ENCODE assay signal across 17 mouse cellular contexts in genomic region chr4:40148281-40148680, GRCm38 (mm10). TPM values are rescaled to one million over a fixed set of nuclear protein-coding genes. Genes with fewer than 3 reads are reported as not detected.
DNase-seq lines count a peak whose midpoint lies in the region; ATAC-seq and TF ChIP-seq lines count a peak whose summit lies in the region.
"Had no signal": no experiment of that assay in that cellular context is flagged by ENCODE, and none has a peak within 500 bp of the region (broad histone marks: within the 10 kb centered on the region; RNA-seq: fewer than 3 reads in every experiment).

No protein-coding gene starts in this region.

- H3K9me3 ChIP-seq in liver, postnatal 0 days (ENCODE audit: low read length): no peaks in the 10 kb centered on the region
- H3K9me3 ChIP-seq: embryonic facial prominence, embryonic 13.5 days; forebrain, embryonic 13.5 days; hindbrain, embryonic 13.5 days had no signal

- peaks cover 33% of the 10 kb centered on the region for H3K79me2 ChIP-seq in liver, adult 2 months (ENCODE audit: control insufficient read depth, insufficient read depth, low read length)

- H3K9ac ChIP-seq in liver, adult 2 months (ENCODE audit: low read depth, low read length): no peak overlapping the region
- H3K9ac ChIP-seq in liver, postnatal 0 days (replicated peaks): no peak overlapping the region; the same call in 1 of the 2 replicates
- H3K9ac ChIP-seq: embryonic facial prominence, embryonic 13.5 days; forebrain, embryonic 13.5 days; forebrain, postnatal 0 days; hindbrain, embryonic 13.5 days had no signal

- peaks cover 33% of the 10 kb centered on the region for H3K4me1 ChIP-seq in liver, adult 2 months (ENCODE audit: control insufficient read depth, insufficient read depth, low read length)
- peaks cover 12% of the 10 kb centered on the region for H3K4me1 ChIP-seq in liver, postnatal 0 days (ENCODE audit: insufficient read depth)
- H3K4me1 ChIP-seq in bone marrow macrophage, adult 2 months (ENCODE audit: control insufficient read depth, insufficient read depth, low read length): peaks cover 41% of the 10 kb centered on the region
- H3K4me1 ChIP-seq in brown adipose tissue, adult 24 weeks (ENCODE audit: control insufficient read depth, insufficient read depth, insufficient read length, low read length): peaks cover 18% of the 10 kb centered on the region

- peak; percentile 40 for DNase-seq in liver, adult 2 months (ENCODE audit: extremely low read depth, low read depth, low spot score)
- no peak for DNase-seq in liver, postnatal 0 days
- DNase-seq: adrenal gland, adult 2 months; adrenal gland, postnatal 36 days; cerebellum, adult 11-12 months; cerebellum, adult 9-11 months; cerebellum, postnatal 36 days; forebrain, postnatal 0 days; heart, postnatal 10 days had no signal

- no peaks in the 10 kb centered on the region for H3K27me3 ChIP-seq in liver, adult 2 months (ENCODE audit: control insufficient read depth, insufficient read depth, low read length)
- H3K27me3 ChIP-seq in liver, postnatal 0 days (ENCODE audit: insufficient read depth, low read length): no peaks in the 10 kb centered on the region
- H3K27me3 ChIP-seq: embryonic facial prominence, embryonic 13.5 days; forebrain, embryonic 13.5 days; hindbrain, embryonic 13.5 days had no signal

- H3K36me3 ChIP-seq in liver, adult 2 months (ENCODE audit: control insufficient read depth, insufficient read depth, low read length): 0 out of 2 replicates have a peak, but pooled peaks cover 8% of the 10 kb centered on the region
- H3K36me3 ChIP-seq in liver, postnatal 0 days (replicated peaks; ENCODE audit: insufficient read depth, low read length): 0 out of 2 replicates have a peak, but pooled peaks cover 3% of the 10 kb centered on the region
- H3K36me3 ChIP-seq: embryonic facial prominence, embryonic 13.5 days; hindbrain, embryonic 13.5 days had no signal

- no peak for TF ChIP-seq POLR2A in liver, adult 2 months (IDR thresholded peaks at IDR 0.05; ENCODE audit: extremely low read depth, insufficient read depth, low read length)
- no peak for TF ChIP-seq POLR2A in bone marrow macrophage, adult 2 months (IDR thresholded peaks at IDR 0.05; ENCODE audit: borderline replicate concordance, low read depth, low read length)

- 78% methylated on average over 5 of the region's 5 CpGs for whole genome bisulfite sequencing in liver, adult 2 months
- 70% methylated on average over 5 of the region's 5 CpGs for WGBS in liver, postnatal 0 days (ENCODE audit: insufficient replicate concordance)

- no peak overlapping the region; the same call in 1 of the 2 replicates for H3K27ac ChIP-seq in liver, adult 2 months (replicated peaks; ENCODE audit: insufficient read depth, low read depth, low read length)
- H3K27ac ChIP-seq in liver, postnatal 0 days (ENCODE audit: low read depth): no peak overlapping the region
- H3K27ac ChIP-seq in bone marrow macrophage, adult 2 months (ENCODE audit: insufficient read depth, low read depth, low read length): peak overlapping the region; percentile 51
- peak overlapping the region; percentile 41; the same call in 1 of the 2 replicates for H3K27ac ChIP-seq in brown adipose tissue, adult 24 weeks (replicated peaks; ENCODE audit: low read depth, low read length)
- H3K27ac ChIP-seq: embryonic facial prominence, embryonic 13.5 days; forebrain, embryonic 13.5 days; hindbrain, embryonic 13.5 days; hindbrain, postnatal 0 days had no signal

- TF ChIP-seq EP300 in liver, postnatal 0 days (IDR thresholded peaks at IDR 0.05; ENCODE audit: low read depth): no peak

- no peak overlapping the region for H3K4me2 ChIP-seq in liver, postnatal 0 days (ENCODE audit: low read depth, low read length)
- H3K4me2 ChIP-seq: embryonic facial prominence, embryonic 13.5 days; forebrain, embryonic 13.5 days; hindbrain, embryonic 13.5 days had no signal

- TF ChIP-seq CTCF in liver, adult 2 months (IDR thresholded peaks at IDR 0.05; ENCODE audit: low read depth, low read length): no peak
- no peak for TF ChIP-seq CTCF in liver, postnatal 0 days (IDR thresholded peaks at IDR 0.05; ENCODE audit: low read depth)
- TF ChIP-seq CTCF in bone marrow macrophage, adult 2 months (IDR thresholded peaks at IDR 0.05; ENCODE audit: low read depth, low read length): no peak

- ATAC-seq in liver, postnatal 0 days: no peak
- 0 out of 2 replicates have a peak, but pooled peaks have one; percentile 32 for ATAC-seq in monocyte, adult 5-6 weeks (replicated peaks; ENCODE audit: insufficient number of reproducible peaks, low FRiP score, low TSS enrichment, poor library complexity, severe bottlenecking)
- no peak for ATAC-seq in erythroid progenitor cell, adult 5-6 weeks (replicated peaks; ENCODE audit: low FRiP score, poor library complexity, severe bottlenecking)
- ATAC-seq: forebrain, embryonic 13.5 days; forebrain, postnatal 0 days; hindbrain, postnatal 0 days had no signal

- no peak overlapping the region for H3K4me3 ChIP-seq in liver, adult 2 months (ENCODE audit: insufficient read depth, low read depth, low read length)
- H3K4me3 ChIP-seq in liver, postnatal 0 days (ENCODE audit: low read depth, low read length): no peak overlapping the region
- no peak overlapping the region for H3K4me3 ChIP-seq in bone marrow macrophage, adult 2 months (ENCODE audit: insufficient read depth, low read length)
- no peak overlapping the region for H3K4me3 ChIP-seq in brown adipose tissue, adult 24 weeks (ENCODE audit: insufficient read depth, low read depth, low read length)
- H3K4me3 ChIP-seq: embryonic facial prominence, embryonic 13.5 days; forebrain, embryonic 13.5 days; hindbrain, embryonic 13.5 days had no signal

RNA-seq across cellular contexts. Expression of gene Aco1, which starts 5.4 kb away (rescaled TPM):
- 173 and 178 TPM in 2 replicates for total RNA-seq in liver, adult 2 months (2014; rRNA removed)
- 112 and 125 TPM in 2 replicates for polyA plus RNA-seq in liver, adult 2 months (2012; rRNA removed)
- polyA plus RNA-seq in liver, postnatal 0 days (2015; fragmentation: Nextera tagmentation; extraction: Ambion mirVana): 40.1 and 41.1 TPM in 2 replicates
- polyA plus RNA-seq in bone marrow macrophage, adult 2 months (2012; ENCODE audit: insufficient read depth, insufficient read length, missing spikeins): 22.1 and 28.8 TPM in 2 replicates
- polyA plus RNA-seq in brown adipose tissue, adult 24 weeks (2012; ENCODE audit: insufficient read depth, insufficient read length, missing spikeins): 101 and 105 TPM in 2 replicates
- 18.2 to 24.5 TPM (median 20.6 TPM) in 3 replicates for total RNA-seq in monocyte, adult 5-6 weeks (2017)
- 6.1 and 7.1 TPM in 2 replicates for total RNA-seq in erythroid progenitor cell, adult 5-6 weeks (2015; ENCODE audit: low replicate concordance)
- 4.7 and 7.6 TPM in 2 replicates for total RNA-seq in erythroid progenitor cell, adult 5-6 weeks (2017; ENCODE audit: low replicate concordance)

Comparison
In these comparisons a context has a peak if more than half of its experiments do, and no peak if none do; other contexts are left out.
1. H3K27ac ChIP-seq: peak in bone marrow macrophage, adult 2 months (single experiment) and brown adipose tissue, adult 24 weeks (single experiment); none in liver, adult 2 months (single experiment) and liver, postnatal 0 days (single experiment).